23 mouse cellular contexts compared by ENCODE assay signal in genomic region chr2:32256273-32256672, GRCm38 (mm10).
"Had no signal": no experiment of that assay in that cellular context is flagged by ENCODE, and none has a peak within 500 bp of the region (broad histone marks: within the 10 kb centered on the region; RNA-seq: fewer than 3 reads in every experiment).

No protein-coding gene starts in this region.

- ATAC-seq: midbrain, embryonic 13.5 days; midbrain, embryonic 16.5 days had no signal

- DNase-seq: kidney, adult 11 months; kidney, adult 8-10 months; kidney, postnatal 10 days; kidney, postnatal 4 days; left cerebral cortex, postnatal 4 days; lung, adult 18-20 months; lung, postnatal 10 days; lung, postnatal 36 days; retina, postnatal 1 day; right cerebral cortex, postnatal 25 days; thymus, adult 2 months; thymus, postnatal 14 days; thymus, postnatal 4 days had no signal

- H3K4me2 ChIP-seq: kidney, embryonic 15.5 days; limb, embryonic 12.5 days; limb, embryonic 15.5 days; lung, embryonic 15.5 days; midbrain, embryonic 13.5 days; neural tube, embryonic 13.5 days had no signal

- H3K4me3 ChIP-seq: kidney, embryonic 15.5 days; limb, embryonic 12.5 days; limb, embryonic 15.5 days; lung, embryonic 15.5 days; megakaryocyte, embryonic 14.5 days; midbrain, embryonic 10.5 days; midbrain, embryonic 13.5 days; myocyte; neural tube, embryonic 13.5 days had no signal

- H3K27ac ChIP-seq: kidney, embryonic 15.5 days; limb, embryonic 12.5 days; limb, embryonic 15.5 days; lung, embryonic 15.5 days; midbrain, embryonic 10.5 days; midbrain, embryonic 13.5 days; neural tube, embryonic 13.5 days had no signal

- H3K9ac ChIP-seq: kidney, embryonic 15.5 days; limb, embryonic 12.5 days; limb, embryonic 15.5 days; lung, embryonic 15.5 days; midbrain, embryonic 13.5 days; neural tube, embryonic 13.5 days had no signal

- H3K27me3 ChIP-seq: kidney, embryonic 15.5 days; limb, embryonic 12.5 days; limb, embryonic 15.5 days; lung, embryonic 15.5 days; megakaryocyte, embryonic 14.5 days; midbrain, embryonic 13.5 days; neural tube, embryonic 13.5 days had no signal

- H3K9me3 ChIP-seq: kidney, embryonic 15.5 days; limb, embryonic 12.5 days; limb, embryonic 15.5 days; lung, embryonic 15.5 days; megakaryocyte, embryonic 14.5 days; midbrain, embryonic 10.5 days; midbrain, embryonic 13.5 days; neural tube, embryonic 13.5 days had no signal
